Mouse (Mus musculus): ENCODE data around the gene Tnfrsf22. TPM values are rescaled to one million over a fixed set of nuclear protein-coding genes. Genes with fewer than 3 reads are reported as not detected.

Tnfrsf22 gene
- total RNA-seq, 2 experiments from 2014 or later: 3.4 to 4.8 TPM

GRCm38 (mm10) chr7:143599428-143600230, 49.8 kb downstream of the Tnfrsf22 start, which contains the start of gene Cars:
Gene Cars, minus strand, starts transcription at chr7:143600090.
- intact Hi-C loops (cut with DNase I): loop anchor here (5.0 kb wide), 1 partner anchor 148 kb away; no protein-coding TSS in a partner anchor

GRCm38 (mm10) chr7:143594865-143595264, 54.6 kb downstream of the Tnfrsf22 start:
- no peak for DNase-seq (ENCODE audit: extremely low spot score in 1 of 2, low spot score in 2 of 2)
- intact Hi-C loops (cut with DNase I): no loop called here

More at GRCm38 (mm10) chr7:143599428-143600230, 49.8 kb downstream of the Tnfrsf22 start, which contains the start of gene Cars:
- peak; percentile 91 to 95 for DNase-seq (ENCODE audit: extremely low spot score in 1 of 2, low spot score in 2 of 2)

GRCm38 (mm10) chr7:143592255-143592654, 57.2 kb downstream of the Tnfrsf22 start:
- DNase-seq (ENCODE audit: extremely low spot score in 1 of 2, low spot score in 2 of 2): no peak
- intact Hi-C loops (cut with DNase I): no loop called here

GRCm38 (mm10) chr7:143588006-143588405, 61.5 kb downstream of the Tnfrsf22 start:
- intact Hi-C loops (cut with DNase I): no loop called here
- no peak for DNase-seq (ENCODE audit: extremely low spot score in 1 of 2, low spot score in 2 of 2)

GRCm38 (mm10) chr7:143587586-143587985, 61.9 kb downstream of the Tnfrsf22 start:
- intact Hi-C loops (cut with DNase I): no loop called here
- DNase-seq (ENCODE audit: extremely low spot score in 1 of 2, low spot score in 2 of 2): no peak

Other genes with a start within 250 kb of the Tnfrsf22 start
- 10 to 100 TPM; 14.2 to 15.1 TPM for gene Cdkn1c, start 188.6 kb downstream of the Tnfrsf22 start, total RNA-seq (2021)
- gene Slc22a18, start 175.9 kb downstream of the Tnfrsf22 start, total RNA-seq (2021): under 1 TPM; 0.24 to 0.61 TPM
- not detected for gene Phlda2, start 146.5 kb downstream of the Tnfrsf22 start, total RNA-seq (2021)
- 100 to 1,000 TPM; 142 to 147 TPM for gene Nap1l4, start 100.6 kb downstream of the Tnfrsf22 start, total RNA-seq (2021)
- gene Cars, start 49.6 kb downstream of the Tnfrsf22 start, total RNA-seq (2021): 10 to 100 TPM; 70.0 to 71.0 TPM
- gene Tnfrsf26, start 20.9 kb downstream of the Tnfrsf22 start, total RNA-seq (2021): under 1 TPM in 1 of 2 experiments, not detected in 1; 0.18 TPM
- 1 to 10 TPM in 1 of 2 experiments, under 1 TPM in 1; 0.53 to 1.2 TPM for gene Tnfrsf23, start 36.2 kb upstream of the Tnfrsf22 start, total RNA-seq (2021)
- 10 to 100 TPM; 38.2 to 42.3 TPM for gene Osbpl5, start 107.3 kb upstream of the Tnfrsf22 start, total RNA-seq (2021)
- gene Mrgprg, start 117.3 kb upstream of the Tnfrsf22 start, total RNA-seq (2021): not detected
- gene Mrgpre, start 134.8 kb upstream of the Tnfrsf22 start, total RNA-seq (2021): 10 to 100 TPM; 11.8 to 12.3 TPM
- 1 to 10 TPM; 4.3 to 5.2 TPM for gene Nadsyn1, start 173.2 kb upstream of the Tnfrsf22 start, total RNA-seq (2021)
- 10 to 100 TPM; 79.5 to 85.8 TPM for gene Dhcr7, start 173.5 kb upstream of the Tnfrsf22 start, total RNA-seq (2021)
- not detected for gene Gm498, start 217.2 kb upstream of the Tnfrsf22 start, total RNA-seq (2021)